Mouse (Mus musculus): ENCODE results near the gene Wipf2.
"Not testable (repeated sequence)": the region's sequence is repeated elsewhere in the genome, so short reads cannot be mapped to it uniquely, and the experiment has no call there.

Wipf2 gene

DNA sequence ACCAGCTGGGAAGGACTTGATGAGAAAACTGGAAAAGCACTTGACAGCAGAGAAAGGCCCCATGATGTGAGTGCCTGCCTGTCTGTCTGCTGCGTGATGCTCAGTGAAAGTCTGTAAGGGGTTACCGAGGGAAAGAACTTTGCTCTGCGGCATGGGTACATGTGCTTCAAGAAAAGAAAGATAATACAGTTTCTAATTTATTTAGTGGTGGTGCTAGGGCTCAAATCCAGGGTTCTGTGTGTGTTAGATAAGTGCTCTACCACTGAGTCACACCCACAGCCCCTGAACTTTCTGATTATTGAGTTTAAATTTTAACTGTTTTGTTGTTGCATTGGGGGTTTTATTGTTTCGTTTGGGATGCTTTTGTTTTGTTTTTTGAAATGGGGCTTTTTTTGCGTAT, 48.1 kb downstream of the Wipf2 start:
- DNase-seq = no peak

DNA sequence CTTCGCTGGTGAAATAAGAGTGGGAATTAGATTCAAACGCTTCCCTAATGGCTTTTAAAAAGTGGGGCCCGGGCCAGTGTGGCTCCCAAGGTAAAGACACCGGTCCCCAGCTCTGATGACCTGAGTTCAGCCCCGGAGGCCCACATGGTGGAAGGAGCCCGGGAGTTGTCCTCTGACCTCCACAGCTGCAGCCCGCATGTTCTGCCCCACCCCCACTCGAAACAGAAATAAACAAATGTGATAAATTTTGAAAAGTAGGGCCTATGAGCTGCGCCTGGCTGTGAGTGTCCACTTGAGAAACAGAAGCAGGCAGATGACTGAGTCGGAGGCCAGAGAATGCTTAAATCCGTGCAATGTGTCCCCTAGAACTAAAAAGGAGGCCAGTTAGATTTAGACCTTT, 50.8 kb downstream of the Wipf2 start:
- no peak for DNase-seq

DNA sequence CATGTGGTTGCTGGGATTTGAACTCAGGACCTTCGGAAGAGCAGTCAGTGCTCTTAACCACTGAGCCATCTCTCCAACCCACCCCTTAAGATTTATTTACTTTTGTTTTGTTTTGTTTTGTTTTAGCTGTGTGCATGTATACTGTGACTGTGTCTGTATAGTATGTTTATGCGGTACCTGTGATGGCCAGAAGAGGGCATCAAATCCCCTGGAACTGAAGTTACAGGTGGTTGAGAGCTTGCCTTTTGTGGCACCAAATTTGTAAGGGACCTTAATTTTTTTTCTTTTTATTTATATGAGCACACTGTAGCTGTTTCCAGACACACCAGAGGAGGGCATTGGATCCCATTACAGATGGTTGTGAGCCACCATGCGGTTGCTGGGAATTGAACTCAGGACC, 52.9 kb downstream of the Wipf2 start:
- not testable (repeated sequence) for DNase-seq

DNA sequence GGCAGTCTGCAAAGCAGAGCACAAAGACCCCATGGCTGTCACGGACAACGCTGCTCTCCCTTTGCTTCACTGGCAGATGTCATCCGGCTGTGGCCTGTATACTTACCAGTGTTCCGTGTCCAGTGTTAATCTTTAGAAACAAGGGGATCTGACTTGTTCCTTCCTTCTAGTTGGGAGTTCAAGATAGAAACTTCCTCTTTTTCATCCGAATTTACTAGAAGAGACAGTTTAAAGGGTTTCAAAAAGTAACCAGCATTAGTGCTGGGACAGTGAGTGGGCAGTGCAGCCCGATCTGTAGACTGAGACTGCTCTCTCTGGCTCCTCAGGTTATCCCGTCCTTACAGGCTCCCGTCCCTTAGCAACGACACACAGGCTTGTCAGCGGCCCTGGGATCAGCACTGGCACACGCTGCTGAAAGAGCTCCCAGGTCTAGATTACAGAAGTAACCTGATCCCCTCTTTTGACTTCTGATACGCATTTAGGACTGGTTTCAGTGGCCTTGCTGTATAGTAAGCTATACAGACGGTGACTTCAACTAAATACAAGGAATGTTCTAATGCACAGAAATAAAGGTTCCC, 54.1 kb downstream of the Wipf2 start:
- no peak for DNase-seq

DNA sequence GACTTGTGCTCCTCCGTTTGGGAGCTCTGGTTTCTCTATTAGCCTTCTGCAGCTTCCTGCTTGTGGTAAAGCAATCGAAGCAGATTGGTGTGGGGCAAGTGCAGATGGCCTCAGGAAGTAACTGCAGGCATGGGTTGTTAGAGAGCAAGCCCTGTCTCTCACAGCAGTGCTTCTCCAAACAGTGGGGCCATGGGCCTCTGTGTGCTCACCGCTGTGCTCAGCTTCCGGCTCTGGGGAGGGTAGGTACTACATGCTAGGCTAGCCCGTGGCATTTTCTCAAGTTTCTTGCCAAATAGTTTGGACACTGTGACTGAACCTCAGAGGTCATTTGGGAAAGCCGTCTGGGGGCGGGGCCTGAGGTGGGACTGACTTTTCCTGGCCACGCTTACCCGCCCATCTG, 54.8 kb downstream of the Wipf2 start:
- DNase-seq = peak; percentile 70

DNA sequence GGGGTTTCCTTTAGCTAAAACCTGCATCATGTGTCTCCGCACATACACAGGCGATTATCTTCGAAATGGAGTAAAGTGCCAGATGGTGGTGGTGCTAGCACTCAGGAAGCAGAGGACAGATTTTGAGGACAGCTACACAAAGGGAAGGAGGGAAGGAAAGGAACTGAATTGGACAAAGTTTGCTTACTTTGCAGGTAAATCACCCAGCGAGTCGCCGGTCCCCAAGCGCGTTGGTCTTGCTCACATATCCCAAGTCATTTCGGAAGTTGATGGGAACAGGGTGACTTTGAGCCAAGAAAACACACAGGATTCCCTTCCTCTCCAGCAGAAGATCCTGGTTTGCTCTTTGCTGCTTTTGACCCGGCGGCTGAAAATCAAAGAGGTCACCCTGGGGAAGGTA, 55.6 kb downstream of the Wipf2 start:
- DNase-seq = no peak

DNA sequence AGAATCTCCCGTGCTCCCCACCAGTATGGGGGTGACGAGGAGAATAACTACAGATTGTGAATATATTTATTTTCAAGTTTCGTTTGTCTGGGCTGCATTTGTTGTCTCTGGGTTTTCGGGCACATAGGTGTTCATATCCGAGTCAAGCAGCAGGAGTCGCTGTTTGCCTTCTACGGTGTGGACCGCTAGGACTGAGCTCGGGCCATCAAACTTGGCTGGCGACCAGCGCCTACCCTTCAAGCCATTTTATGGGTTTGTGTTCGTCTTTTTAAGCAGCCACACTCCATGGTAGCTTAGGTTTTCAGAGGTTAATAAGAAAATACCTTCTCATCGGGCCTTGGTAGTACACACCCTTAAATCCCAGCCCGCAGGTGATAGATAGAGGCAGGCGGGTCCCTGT, 58.4 kb downstream of the Wipf2 start:
- not testable (repeated sequence) for DNase-seq

DNA sequence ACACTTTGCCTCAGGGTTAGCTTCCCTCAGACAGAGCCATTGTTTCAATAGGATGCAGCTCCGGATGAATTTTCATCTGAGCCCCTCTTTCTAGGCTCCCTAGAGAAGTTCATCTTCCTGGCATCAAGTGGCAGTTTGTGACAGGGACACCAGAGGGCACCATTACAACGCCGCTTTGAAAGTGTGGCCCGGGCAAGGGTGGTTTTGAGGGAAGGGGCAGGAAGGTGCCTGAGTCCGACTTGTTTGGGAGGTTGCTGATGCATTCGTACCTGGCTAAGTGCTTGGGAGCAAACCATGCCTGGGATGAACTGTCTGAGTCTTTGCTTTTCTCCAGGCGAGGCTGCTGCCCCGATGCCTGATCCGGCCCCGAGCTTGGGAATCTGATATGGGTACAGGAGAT, 58.9 kb downstream of the Wipf2 start:
- peak; percentile 69 for DNase-seq

DNA sequence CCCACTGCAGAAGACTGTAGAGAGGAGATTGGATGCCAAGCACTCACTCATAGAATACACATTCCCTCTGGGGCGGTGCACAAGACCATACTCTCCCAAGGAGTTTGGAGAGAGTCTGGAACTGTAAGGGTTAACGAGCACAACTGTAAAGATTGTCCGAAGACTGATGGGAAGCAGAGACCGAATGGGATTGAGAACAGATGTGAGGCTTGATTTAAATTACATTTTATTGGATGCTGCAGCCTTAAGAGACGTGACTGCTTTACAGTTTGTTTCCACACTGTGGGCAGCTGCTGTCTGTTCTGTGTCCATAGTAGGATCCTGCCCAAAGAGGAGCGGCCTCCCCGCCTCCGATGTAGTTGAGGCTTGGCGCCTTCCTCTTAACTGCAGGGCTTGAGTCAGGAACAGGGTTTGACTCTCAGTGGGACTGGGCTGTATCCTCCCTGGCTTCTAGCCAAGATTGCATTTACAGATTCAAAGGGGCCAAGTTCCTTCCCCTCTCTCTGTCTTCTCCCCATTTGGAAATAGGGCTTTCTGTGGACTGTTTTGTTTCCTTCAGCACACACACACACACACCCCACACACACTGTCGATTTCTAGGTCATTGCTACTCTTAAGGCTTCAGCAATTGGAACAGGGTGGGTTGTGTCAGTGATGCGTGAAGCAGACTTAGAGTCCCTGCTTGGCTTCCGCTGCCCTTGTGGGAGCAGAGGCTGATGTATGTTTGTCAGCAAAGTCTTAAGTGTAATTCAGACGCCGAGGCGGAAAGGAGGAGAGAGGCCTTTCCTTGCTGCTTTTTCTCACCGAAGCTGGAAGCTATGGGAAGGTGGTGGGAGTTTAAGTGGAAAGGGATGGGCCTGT, 59.6 kb downstream of the Wipf2 start:
- not testable (repeated sequence) for DNase-seq

DNA sequence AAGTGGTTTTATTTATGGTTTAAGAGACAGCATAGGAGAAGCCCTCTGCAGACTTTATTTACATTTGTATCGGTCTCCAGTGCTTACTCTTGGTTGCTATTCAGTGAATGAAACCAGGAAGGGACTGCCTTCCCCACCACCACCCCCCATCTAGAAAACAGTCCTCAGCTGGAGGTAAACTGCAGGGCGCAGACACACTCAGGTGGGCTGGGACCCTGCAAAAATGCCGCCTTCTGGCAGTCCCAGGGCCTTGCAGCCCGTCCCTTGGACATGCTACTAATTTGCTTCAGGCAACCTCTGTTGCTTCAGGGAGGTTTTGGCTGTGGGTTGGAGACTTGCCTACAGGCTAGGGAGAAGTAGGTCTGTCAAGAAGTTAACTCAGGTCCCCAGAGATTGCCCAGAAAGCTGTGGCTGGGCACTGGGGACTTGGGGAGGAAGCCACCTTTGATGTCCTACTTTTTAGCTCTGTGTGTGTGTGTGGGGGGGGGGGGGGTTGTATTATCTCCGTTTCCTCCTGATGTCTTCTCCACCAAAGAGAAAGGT, 61.3 kb downstream of the Wipf2 start:
- DNase-seq = no peak

DNA sequence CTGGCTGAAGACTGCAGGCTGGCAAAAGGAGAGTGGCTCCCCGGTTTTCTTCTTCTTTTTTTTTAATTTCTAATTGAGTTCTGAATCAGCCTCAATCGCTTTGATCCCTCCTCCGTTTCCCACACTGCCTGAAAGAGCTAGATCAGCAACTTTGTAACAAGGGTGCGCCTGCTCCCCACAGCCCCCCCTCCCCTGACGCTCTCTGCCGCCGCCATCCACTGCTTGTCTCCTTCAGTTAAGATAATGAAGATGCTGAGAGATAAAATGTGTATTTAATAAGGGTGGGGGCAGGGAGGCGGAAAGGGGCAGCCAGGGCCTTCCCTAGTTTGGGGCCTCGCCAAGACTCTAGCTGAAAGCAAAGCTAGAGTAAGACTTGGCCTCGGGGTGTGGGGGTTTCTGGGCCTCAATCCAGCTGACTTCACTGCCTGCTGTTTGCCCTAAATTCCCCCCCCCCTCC, 61.9 kb downstream of the Wipf2 start:
- peak; percentile 18 for DNase-seq

DNA sequence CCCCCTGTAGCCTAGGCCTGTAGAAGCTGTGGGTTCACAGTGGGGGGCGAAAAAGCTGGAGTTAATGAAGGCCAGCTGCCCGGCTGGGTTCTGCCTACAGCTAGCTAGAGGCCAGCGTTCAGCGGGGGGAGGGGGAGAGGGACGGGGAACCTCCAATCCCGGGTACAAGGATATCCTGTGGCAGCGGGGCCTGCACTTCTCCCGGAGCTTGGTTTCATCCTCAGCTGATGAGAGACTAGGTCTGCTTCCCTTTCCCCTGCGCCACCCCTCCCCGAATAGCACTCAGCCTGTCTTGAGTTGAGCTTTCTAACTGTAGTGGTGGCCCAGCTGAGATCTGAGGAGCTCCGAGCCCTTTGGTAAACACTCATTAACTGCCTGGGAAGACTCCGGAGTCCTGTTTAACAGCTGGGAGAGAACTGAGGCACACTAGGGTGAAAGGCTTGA, 62.5 kb downstream of the Wipf2 start:
- no peak for DNase-seq

DNA sequence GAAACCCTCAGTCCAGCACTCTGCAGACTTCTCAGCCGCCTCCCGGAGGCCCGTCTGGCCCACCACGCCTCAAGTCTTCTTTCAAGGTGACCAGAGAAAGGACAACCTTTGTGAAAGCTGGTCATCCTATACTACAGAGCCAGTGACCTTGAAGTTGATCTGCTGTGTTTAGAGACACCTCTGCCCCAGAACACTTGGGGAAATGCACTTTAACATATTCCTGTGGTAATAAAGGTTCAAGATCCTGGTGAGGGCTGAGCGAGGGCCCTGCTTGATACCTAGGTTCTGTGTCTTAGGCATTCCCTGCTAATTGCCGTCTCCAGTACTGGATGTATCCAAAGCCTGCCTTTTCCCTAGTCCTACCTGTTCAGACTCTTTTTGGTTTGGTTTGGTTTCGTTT, 63.1 kb downstream of the Wipf2 start:
- DNase-seq = no peak

DNA sequence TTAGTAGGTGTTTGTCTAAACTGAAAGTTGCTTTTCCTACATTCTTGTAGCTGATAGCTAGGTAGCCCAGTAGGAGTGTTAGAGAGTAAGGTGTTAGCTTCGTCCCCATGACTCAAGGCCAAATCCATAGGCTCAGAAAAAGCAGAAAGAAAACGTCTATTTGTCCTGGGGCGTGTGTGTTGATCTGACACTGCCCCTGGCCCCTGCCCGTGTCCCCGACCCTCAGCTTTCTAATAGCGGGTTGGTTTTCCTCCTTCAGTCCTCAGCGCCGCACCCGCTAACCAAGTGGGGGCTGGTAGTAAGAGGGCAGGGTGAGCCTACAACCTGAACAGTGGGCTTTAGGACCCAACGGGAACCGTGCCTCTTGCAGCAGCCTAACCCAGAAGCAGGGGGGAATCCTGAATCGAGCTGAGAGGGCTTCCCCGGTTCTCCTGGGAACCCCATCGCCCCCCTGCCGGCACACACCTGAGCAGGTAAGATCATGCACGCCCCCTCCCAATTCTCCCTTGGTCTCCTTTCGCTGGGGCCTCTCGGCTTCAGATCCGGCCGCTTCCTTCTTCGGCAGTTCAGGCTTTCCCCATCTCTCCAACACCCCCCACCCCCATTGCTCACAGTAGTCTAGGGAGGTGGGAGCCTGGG, 64.1 kb downstream of the Wipf2 start, which contains the start of gene Rara:
TSS of gene Rara (plus strand) at position 381 of the 639 bp plus-strand sequence.
- DNase-seq = no peak

DNA sequence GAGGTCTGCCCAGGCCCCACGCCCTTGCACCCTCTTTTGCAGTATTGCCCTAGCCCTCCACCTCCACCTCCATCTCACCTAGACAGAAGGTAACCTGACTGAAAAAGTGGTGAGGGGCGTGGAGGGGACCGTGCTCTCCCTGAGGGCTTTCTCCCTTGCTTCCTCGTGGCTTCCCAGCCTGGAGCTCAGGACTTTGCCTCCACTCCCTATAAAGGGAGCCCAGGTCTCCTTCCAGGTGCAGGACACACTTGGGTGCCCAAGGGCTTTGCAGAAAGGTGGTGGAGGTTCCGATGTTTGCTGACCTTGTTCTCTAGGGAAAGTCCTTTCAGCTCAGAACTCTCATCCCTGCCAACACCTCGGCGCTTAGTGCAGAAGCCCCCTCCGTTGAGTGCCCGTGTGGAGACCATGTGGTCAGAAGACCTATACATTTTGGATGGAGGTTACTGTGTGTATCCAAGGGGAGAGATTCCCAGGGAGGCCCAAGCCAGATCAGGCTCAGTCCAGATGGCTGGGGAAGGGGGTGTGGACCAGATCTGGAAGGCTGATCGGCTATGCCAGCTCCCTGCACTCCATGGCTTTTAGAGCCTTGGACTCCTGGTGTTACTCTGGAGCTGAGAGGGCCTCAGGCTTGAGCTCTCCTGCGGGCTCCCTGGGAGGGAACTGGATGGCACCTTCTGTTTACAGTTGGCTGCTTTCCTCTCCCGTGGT, 64.9 kb downstream of the Wipf2 start:
- peak; percentile 57 for DNase-seq

DNA sequence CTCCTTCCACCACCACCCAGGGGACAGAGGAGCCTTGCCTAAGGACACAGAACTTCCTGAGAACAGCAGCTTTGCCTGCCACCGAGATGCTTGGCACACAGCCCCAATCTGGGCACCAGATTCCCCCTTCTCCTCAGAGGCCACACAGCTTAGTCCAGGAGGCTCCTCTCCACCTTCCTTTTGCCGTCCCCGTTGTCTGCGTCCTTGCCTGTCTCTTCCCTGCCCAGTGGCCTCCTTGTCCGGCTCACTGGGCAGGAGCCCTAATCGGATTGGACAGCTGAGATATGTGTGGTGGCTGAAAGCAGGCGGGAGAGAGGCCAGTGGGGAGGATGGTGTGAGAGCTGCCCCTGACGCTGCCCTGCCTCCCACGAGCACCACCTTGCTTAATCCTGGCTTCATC, 66.1 kb downstream of the Wipf2 start:
- DNase-seq = peak; percentile 14

DNA sequence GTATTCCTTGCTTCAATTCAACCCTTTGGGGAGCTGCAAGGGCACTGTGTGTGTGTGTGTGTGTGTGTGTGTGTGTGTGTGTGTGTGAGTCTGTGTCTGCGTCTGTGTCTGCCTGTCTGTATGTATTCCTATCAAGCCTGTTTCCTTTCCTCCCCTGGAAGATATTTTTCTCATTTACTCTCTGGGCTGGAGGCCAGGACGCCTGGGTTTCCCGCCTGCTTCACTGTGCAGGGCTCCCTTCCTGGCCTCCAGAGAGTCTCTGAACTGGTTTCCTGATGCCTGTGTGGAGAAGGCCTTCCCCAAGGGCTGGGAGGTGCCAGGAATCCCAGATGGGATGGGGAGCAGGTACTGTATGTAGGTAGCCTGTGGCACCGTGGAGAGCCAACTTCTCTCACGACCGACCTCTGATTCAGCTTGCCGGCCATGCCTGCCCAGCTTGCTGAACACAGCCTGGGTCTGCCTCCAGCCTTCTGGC, 66.7 kb downstream of the Wipf2 start:
- DNase-seq = peak; percentile 10

DNA sequence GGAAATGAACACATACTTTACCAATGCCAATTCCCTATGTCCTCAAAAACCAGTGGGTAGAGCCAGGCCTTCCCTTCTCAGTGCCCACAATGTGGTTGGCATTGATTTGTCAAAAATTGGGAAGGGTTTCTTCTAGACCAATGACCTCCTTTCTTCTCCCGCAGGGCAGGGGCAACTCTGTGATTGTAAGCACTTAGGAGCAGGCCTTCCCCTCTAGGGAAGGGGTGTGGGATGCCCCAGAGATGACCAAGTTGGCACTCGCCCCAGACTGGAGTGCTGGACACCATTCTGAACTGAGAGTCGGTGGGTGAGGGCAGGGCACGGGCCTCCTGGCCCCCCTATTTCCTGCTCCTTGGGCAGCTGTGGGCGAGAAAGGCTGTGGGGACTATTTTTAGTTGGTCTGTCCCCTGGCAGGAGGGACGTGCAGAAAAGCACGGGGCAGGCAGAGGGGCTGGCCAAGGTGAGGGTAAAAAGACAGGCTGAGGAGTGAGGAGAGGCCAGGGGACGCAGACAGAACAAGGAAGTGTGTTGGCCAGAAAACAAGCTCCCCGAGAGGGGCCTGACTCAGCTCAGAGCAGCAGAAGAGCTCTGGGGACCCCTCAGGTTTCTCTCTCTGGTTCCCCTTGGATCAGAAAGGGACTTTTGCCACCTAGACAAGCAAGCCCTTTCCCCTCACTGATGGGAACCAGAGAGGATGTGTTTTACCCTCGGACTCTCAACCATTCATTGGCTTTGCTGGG, 67.5 kb downstream of the Wipf2 start:
- peak; percentile 7 for DNase-seq

DNA sequence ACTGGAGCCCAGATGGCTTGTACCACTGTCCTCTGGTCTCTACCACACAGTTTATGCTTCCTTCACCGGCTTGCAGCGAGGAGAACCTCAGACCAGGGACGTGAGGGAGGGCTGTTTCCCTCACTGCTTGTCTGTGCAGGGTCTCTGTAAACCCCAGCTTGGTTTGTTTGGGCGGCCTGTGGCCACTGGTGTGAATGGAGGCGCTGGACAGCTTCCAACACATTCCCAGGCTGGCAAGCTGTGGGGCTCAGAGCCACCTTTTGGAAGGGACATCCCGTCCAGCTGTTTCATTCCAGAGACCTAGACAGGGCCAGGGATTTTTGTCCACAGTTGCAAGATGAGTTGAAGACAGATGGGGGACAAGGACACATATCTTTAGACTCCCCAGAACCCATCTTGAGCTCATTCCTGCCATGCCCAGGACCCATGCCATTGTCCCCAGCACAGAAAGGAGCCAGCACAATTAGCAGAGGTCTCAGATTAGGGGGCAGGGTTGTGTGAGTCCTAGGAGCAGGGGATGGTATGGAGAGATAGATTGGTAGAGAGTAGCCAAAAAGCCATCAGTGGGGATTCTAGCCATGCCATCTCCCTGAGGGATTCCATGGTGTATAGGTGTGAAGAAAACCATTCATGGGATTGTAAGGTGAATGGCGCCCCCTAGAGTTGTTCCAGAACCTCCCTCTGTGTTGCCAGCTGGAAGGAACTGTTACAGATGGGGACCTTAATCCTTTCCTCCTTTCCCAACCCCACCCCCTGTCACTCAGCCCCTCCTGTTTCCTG, 68.3 kb downstream of the Wipf2 start:
- peak; percentile 41 for DNase-seq

DNA sequence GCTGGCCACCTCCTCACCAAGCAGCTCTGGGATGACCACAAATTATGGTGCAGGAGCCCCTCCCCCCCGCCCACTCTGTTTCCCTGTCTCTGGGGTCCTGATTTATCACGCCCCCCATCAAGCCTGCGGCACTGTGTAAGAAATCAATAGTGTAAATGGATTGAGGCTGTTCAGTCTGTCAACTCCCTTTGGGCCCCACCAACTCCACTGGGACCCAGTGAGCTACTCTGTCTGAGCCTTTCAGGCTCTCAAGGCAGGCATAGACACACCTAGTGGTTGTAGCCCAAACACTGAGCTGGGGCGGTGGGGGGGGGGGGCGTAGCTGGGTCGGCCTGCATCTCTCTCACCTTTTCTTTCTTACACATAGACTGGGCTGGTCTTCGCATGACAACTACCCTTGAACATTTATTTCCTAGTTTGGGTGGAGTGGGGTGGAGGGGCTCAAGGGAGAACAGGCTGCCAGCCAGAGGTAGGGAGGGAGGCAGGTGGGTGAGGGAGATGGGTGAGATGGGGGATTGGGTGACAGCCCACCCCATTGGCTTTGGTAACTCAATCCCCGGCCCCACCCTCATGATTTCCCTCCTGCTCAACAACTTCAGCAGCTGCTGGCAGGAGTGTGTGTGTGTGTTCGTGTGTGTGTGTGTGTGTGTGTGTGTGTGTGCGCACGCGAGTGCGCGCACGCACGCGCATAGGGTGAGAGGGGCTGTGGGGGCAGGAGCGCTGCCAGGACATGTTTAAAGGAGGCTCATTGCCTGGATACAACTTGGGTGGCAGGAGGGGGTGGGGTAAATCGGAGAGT, 69.1 kb downstream of the Wipf2 start:
- DNase-seq = peak; percentile 8

Measured in kidney, adult 9 months (tissue).